Mouse (Mus musculus) hindbrain, postnatal 0 days (tissue): ENCODE data around the gene Crxos. TPM values are rescaled to one million over a fixed set of nuclear protein-coding genes. Genes with fewer than 3 reads are reported as not detected.
A peak's percentile ranks its signal among the peaks of the same experiment; 100 is the strongest.

ENCODE experiments used
- ATAC-seq: fragments of 200-750 bp; cut with Nextera tagmentation; 2 replicates; pipeline ENCODE4 v1.8.0; 2017; ENCODE audit warnings: mild to moderate bottlenecking, moderate TSS enrichment, moderate library complexity
- DNase-seq: peaks from one replicate; pipeline ENCODE4 v3.0.0-alpha.2; 2015; ENCODE audit warnings: low spot score
- H3K27ac ChIP-seq: fragments of 300-500 bp; sonication (generic); 2 replicates; pipeline ENCODE4 v1.5.1; 2014; ENCODE audit warnings: mild to moderate bottlenecking
- H3K27me3 ChIP-seq: fragments of 300-500 bp; sonication (generic); 2 replicates; pipeline ENCODE4 v1.6.1; 2014; ENCODE audit warnings: low read length, mixed read lengths; ENCODE audit not compliant: insufficient read depth
- H3K36me3 ChIP-seq: fragments of 300-500 bp; sonication (generic); 2 replicates; pipeline ENCODE4 v1.6.1; 2014; ENCODE audit warnings: low read length, mixed read lengths; ENCODE audit not compliant: insufficient read depth
- H3K4me1 ChIP-seq: fragments of 300-500 bp; sonication (generic); 2 replicates; pipeline ENCODE4 v1.6.1; 2014; ENCODE audit warnings: antibody characterized with exemption, low read length, mixed read lengths; ENCODE audit not compliant: insufficient read depth
- H3K4me2 ChIP-seq: fragments of 300-500 bp; sonication (generic); 2 replicates; pipeline ENCODE4 v1.6.1; 2014; ENCODE audit warnings: low read depth, mild to moderate bottlenecking, low read length, moderate library complexity, mixed read lengths
- H3K4me3 ChIP-seq: fragments of 300-500 bp; sonication (generic); 2 replicates; pipeline ENCODE4 v1.5.1; 2014; ENCODE audit warnings: low read length
- H3K9ac ChIP-seq: fragments of 300-500 bp; sonication (generic); replicated peaks from 2 replicates; pipeline ENCODE4 v1.6.1; 2014; ENCODE audit warnings: mild to moderate bottlenecking, low read length, moderate library complexity, mixed read lengths
- H3K9me3 ChIP-seq: fragments of 300-500 bp; sonication (generic); 2 replicates; pipeline ENCODE4 v1.6.1; 2016; ENCODE audit warnings: low read length, mixed read lengths
- CTCF ChIP-seq: IDR thresholded peaks from 2 replicates; pipeline ENCODE4 v1.5.1; 2016; ENCODE audit warnings: antibody characterized with exemption, control low read depth, low read depth
- WGBS: fragments of 180-500 bp; shearing (Covaris S2); extraction: QIAGEN DNeasy Blood & Tissue Kit; methylation state at CpG from one replicate; pipeline ENCODE4 v1.1.7; 2014; 5-methylcytosine and 5-hydroxymethylcytosine counted together
- polyA plus RNA-seq: library from polyadenylated mRNA; unstranded; fragments of >200 nt; fragmentation: Nextera tagmentation; extraction: Ambion mirVana; gene quantifications from 2 replicates; pipeline ENCODE4 v1.2.1, GENCODE M21; 2015
- total RNA-seq: library from RNA; depleted of rRNA; stranded (reverse); fragments of >200 nt; gene quantifications from 2 replicates; pipeline ENCODE4 v1.2.3, GENCODE M21; 2014

The Crxos gene
- total and polyA plus RNA-seq, 2 experiments from 2014 or later, result 0.15 TPM; not detected in 1

DNA sequence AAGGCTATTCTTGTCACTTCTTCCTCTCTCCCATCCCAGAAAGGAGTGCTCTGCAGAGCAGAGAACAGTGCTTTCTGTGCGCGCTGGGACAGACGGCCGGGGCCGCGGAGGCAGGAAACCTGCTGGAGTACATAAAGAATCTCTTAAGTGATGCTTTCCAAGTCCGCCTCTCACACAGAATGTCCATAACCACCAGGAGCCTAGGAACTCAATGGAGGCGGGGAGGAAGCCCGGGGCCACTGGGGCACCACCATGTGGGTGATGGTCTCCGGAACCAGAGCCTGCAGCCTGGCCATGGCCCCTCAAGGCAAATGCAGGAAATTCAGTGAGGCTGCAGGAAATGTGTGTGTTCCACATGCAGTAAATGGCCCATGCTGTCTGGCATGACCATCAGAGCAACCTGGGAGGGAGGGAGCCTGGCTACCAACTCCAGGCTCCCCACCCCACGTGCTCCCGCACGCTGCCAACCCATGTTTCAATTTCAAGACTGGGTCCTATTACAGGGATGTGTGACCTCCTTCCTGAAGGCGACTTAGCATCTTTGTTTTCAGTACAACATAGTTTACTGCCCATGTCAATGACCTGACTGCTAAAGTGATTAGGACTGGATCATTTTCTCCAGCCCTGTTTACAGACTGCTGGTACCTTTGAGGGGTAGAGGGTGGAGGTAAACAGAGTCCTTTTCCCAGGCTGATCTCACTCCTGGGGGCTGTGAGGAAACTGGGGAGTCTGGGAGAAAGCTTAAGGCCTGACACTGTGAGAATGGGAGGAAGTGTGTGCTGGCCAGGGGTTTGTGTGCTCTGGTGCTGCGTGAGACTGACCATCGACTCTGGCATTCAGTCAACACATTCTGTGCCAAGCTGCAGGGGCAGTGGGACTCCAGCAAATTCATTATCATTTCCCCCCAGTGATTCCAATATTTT, 51.3 kb downstream of the Crxos start:
- 63% methylated on average over 16 of the region's 16 CpGs for WGBS
- no peaks in the 10 kb centered on the region for H3K9me3 ChIP-seq

DNA sequence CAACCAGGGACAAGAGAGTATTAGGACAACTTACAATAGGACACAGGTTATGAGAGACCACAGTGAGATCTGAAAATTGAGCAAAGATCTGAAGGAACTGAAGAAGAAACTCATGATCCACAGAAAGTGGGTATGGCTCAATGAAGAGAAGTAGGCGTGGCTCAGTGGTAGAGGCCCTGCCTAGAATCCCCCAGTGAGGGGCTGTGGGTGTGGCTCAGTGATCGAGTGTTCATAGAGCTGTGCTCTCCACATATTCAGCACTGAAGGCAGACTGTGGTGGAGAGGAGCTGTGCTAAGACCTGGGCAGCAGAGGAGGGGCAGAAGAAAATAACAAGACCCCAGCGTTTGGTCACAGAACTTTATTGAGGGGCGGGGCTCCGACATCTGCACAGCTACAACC, 55.1 kb downstream of the Crxos start:
- DNase-seq (no peak), ATAC-seq (no peak)
- no peak for TF ChIP-seq CTCF
- H3K4me2 ChIP-seq, result no peak overlapping the region
- no peaks in the 10 kb centered on the region for H3K9me3 ChIP-seq
- H3K36me3 ChIP-seq, result peaks cover 55% of the 10 kb centered on the region
- WGBS, result 84% methylated on average over 5 of the region's 5 CpGs
- no peak overlapping the region for H3K4me3 ChIP-seq
- no peaks in the 10 kb centered on the region for H3K27me3 ChIP-seq
- H3K9ac ChIP-seq, result no peak overlapping the region
- no peaks in the 10 kb centered on the region for H3K4me1 ChIP-seq
- no peak overlapping the region for H3K27ac ChIP-seq

More for the DNA sequence above, 51.3 kb downstream of the Crxos start:
- DNase-seq, result no peak
- H3K27me3 ChIP-seq, result no peaks in the 10 kb centered on the region
- ATAC-seq, result no peak
- H3K27ac ChIP-seq, result no peak overlapping the region
- H3K9ac ChIP-seq, result no peak overlapping the region
- no peak overlapping the region for H3K4me3 ChIP-seq
- no peaks in the 10 kb centered on the region for H3K4me1 ChIP-seq
- no peak overlapping the region for H3K4me2 ChIP-seq
- H3K36me3 ChIP-seq, result peaks cover 18% of the 10 kb centered on the region
- no peak for TF ChIP-seq CTCF

DNA sequence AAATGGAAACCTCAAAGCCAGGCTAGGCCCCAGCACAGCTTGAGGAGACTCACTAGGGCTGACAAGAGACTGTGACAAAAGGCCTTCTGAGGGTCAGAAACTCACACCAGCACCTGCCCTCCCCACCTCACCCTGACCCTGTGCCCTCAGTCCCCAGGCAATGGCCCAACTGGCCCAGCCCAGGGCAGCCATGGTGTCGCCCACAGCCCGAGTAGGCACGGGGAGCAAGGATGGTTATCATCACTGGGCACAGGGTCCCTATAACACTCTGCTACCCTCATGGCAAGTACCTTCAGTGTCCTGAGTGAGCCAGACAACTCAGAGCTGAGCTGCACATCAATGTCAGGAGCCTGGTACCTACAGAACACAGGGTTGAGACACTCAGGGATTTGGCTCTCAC, 56.2 kb downstream of the Crxos start:
- ATAC-seq (no peak), DNase-seq (no peak)
- WGBS, result 100% methylated on average over 3 of the region's 3 CpGs
- no peaks in the 10 kb centered on the region for H3K9me3 ChIP-seq
- H3K4me2 ChIP-seq, result no peak overlapping the region
- H3K4me3 ChIP-seq, result no peak overlapping the region
- peaks cover 65% of the 10 kb centered on the region for H3K36me3 ChIP-seq
- no peaks in the 10 kb centered on the region for H3K4me1 ChIP-seq
- H3K9ac ChIP-seq, result no peak overlapping the region
- TF ChIP-seq CTCF, result no peak
- no peaks in the 10 kb centered on the region for H3K27me3 ChIP-seq
- H3K27ac ChIP-seq, result no peak overlapping the region

GRCm38 (mm10) chr7:15944311-15944710, 61.9 kb downstream of the Crxos start:
- H3K27ac ChIP-seq, result no peak overlapping the region
- no peaks in the 10 kb centered on the region for H3K27me3 ChIP-seq
- ATAC-seq, result no peak
- H3K9me3 ChIP-seq, result no peaks in the 10 kb centered on the region
- H3K4me1 ChIP-seq, result peaks cover 6% of the 10 kb centered on the region; the same call in 1 of the 2 replicates
- no peak for DNase-seq
- TF ChIP-seq CTCF, result no peak
- WGBS, result 100% methylated on average over 1 of the region's 1 CpGs
- H3K9ac ChIP-seq, result no peak overlapping the region; the same call in 1 of the 2 replicates
- no peak overlapping the region for H3K4me2 ChIP-seq
- H3K4me3 ChIP-seq, result no peak overlapping the region
- H3K36me3 ChIP-seq, result peaks cover 43% of the 10 kb centered on the region

GRCm38 (mm10) chr7:15945211-15945610, 62.8 kb downstream of the Crxos start:
- ATAC-seq, result no peak

GRCm38 (mm10) chr7:15945721-15946536, 63.5 kb downstream of the Crxos start, which contains the start of gene Nop53:
Gene Nop53, minus strand, starts transcription at chr7:15946074.
- ATAC-seq, result peak; percentile 95
- TF ChIP-seq CTCF, result no peak
- DNase-seq, result peak; percentile 99
- Histone ChIP-seq H3K36me3 (peaks cover 27% of the 10 kb centered on the region), H3K9me3 (no peaks in the 10 kb centered on the region), H3K9ac (peak within 1 kb of the TSS; percentile 72), H3K27me3 (no peaks in the 10 kb centered on the region), H3K4me3 (peak within 1 kb of the TSS; percentile 74), H3K4me1 (peaks cover 6% of the 10 kb centered on the region; the same call in 1 of the 2 replicates), H3K4me2 (peak within 1 kb of the TSS; percentile 73), H3K27ac (peak within 1 kb of the TSS; percentile 96)
- 2% methylated on average over 59 of the region's 59 CpGs for WGBS

More at GRCm38 (mm10) chr7:15945211-15945610, 62.8 kb downstream of the Crxos start:
- peak overlapping the region; percentile 73 for H3K4me2 ChIP-seq
- H3K27me3 ChIP-seq, result no peaks in the 10 kb centered on the region
- H3K9me3 ChIP-seq, result no peaks in the 10 kb centered on the region
- WGBS, result 7% methylated on average over 8 of the region's 8 CpGs
- TF ChIP-seq CTCF, result no peak
- DNase-seq, result no peak
- H3K36me3 ChIP-seq, result peaks cover 34% of the 10 kb centered on the region
- H3K4me3 ChIP-seq, result peak overlapping the region; percentile 74
- peaks cover 6% of the 10 kb centered on the region; the same call in 1 of the 2 replicates for H3K4me1 ChIP-seq
- peak overlapping the region; percentile 96; the same call in 1 of the 2 replicates for H3K27ac ChIP-seq
- H3K9ac ChIP-seq, result peak overlapping the region; percentile 72
